Mouse (Mus musculus) thymus, adult 2 months (tissue): ENCODE data around the gene Gm3604.
"Not testable (repeated sequence)": the region's sequence is repeated elsewhere in the genome, so short reads cannot be mapped to it uniquely, and the experiment has no call there.

Experiments used
- CTCF ChIP-seq: fragments of 200-500 bp; IDR thresholded peaks from 2 replicates; pipeline ENCODE4 v1.5.1; 2012; ENCODE audit warnings: mild to moderate bottlenecking, control low read depth, low read length, moderate library complexity, borderline replicate concordance; ENCODE audit not compliant: control insufficient read depth, poor library complexity, insufficient read depth; ENCODE audit errors: extremely low read depth
- POLR2A ChIP-seq: fragments of 200-500 bp; IDR thresholded peaks from 2 replicates; pipeline ENCODE4 v1.6.1; 2012; ENCODE audit warnings: mild to moderate bottlenecking, low read length, control low read depth, moderate library complexity; ENCODE audit not compliant: control insufficient read depth, poor library complexity, insufficient read depth; ENCODE audit errors: extremely low read depth

DNA sequence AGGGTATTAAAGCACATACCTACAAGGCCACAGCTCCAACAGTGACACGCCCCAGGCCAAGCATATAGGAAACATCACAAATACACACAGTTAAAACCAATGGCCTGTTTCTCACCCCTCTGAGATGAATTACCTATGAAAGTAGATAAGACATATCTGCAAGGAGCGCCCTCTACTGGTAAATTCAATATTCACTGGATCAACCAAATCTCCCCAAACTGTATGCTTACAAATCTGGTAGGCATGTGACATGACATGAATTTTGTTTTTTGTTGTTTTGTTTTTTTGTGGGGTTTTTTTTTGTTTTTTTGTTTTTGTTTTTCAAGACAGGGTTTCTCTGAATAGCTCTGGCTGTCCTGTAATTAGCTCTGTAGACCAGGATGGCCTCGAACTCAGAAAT is 16.2 kb upstream of the Gm3604 start:
- TF ChIP-seq POLR2A, CTCF: not testable (repeated sequence)
